Mouse (Mus musculus): Measurements from ENCODE around the gene Ocrl. TPM values are rescaled to one million over a fixed set of nuclear protein-coding genes. Genes with fewer than 3 reads are reported as not detected.

Ocrl gene
- polyA plus RNA-seq, 1 experiment: 4.9 TPM

- Histone ChIP-seq H3ac (ENCODE audit: control insufficient read depth, insufficient read length) (no peak overlapping the region), H3K79me2 (ENCODE audit: control insufficient read depth, insufficient read depth) (no peaks in the 10 kb centered on the region), H3K4me3 (no peak overlapping the region), H3K27me3 (ENCODE audit: control insufficient read depth, insufficient read depth, insufficient read length) (no peaks in the 10 kb centered on the region), H3K4me2 (ENCODE audit: low read depth) (no peak overlapping the region), H3K36me3 (ENCODE audit: control insufficient read depth, insufficient read depth) (no peaks in the 10 kb centered on the region)
- TF ChIP-seq SRF (IDR thresholded peaks at IDR 0.05; ENCODE audit: control insufficient read depth, insufficient read length, low read depth): no peak
Measured at GRCm38 (mm10) chrX:47916831-47917230, 4.6 kb downstream of the Ocrl start.

GRCm38 (mm10) chrX:47920541-47920940 is 8.4 kb downstream of the Ocrl start:
- no peaks in the 10 kb centered on the region for H3K27me3 ChIP-seq (ENCODE audit: control insufficient read depth, insufficient read depth, insufficient read length)
- TF ChIP-seq MYOD1 (IDR thresholded peaks at IDR 0.05; ENCODE audit: control insufficient read depth in 1 of 3, insufficient read length in 2 of 3, low read depth in 2 of 3) (no peak), SRF (IDR thresholded peaks at IDR 0.05; ENCODE audit: control insufficient read depth, insufficient read length, low read depth) (no peak), CEBPB (IDR thresholded peaks at IDR 0.05; ENCODE audit: insufficient read depth, poor library complexity, severe bottlenecking) (no peak), TCF12 (IDR thresholded peaks at IDR 0.05; ENCODE audit: insufficient read depth, poor library complexity, severe bottlenecking) (no peak), MAX (IDR thresholded peaks at IDR 0.05; ENCODE audit: low read depth) (no peak)

DNA sequence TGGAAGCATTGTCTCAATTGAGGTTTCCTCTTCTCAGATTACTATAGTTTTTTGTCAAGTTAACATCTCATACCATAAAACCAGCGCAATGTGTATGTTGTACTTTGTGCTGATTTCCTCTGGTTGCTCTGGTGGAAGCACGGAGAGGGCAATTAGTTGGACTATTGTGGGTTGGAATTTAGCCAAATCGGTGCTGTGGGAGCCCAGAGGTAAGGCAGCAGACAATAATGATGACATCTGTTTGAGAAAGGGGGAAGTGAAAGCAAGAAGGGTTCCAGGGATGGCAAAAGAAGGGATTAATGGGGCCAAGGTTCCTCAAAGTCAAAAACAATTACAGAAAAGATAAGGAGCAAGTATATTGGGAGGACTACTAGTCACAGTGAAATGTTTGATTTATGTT is 15.8 kb downstream of the Ocrl start:
- Histone ChIP-seq H3K27me3 (ENCODE audit: control insufficient read depth, insufficient read depth, insufficient read length) (no peaks in the 10 kb centered on the region), H3ac (ENCODE audit: control insufficient read depth, insufficient read length) (no peak overlapping the region), H3K4me3 (no peak overlapping the region), H3K79me2 (ENCODE audit: control insufficient read depth, insufficient read depth) (no peaks in the 10 kb centered on the region), H3K36me3 (ENCODE audit: control insufficient read depth, insufficient read depth) (peaks cover 3% of the 10 kb centered on the region), H3K4me2 (ENCODE audit: low read depth) (no peak overlapping the region)
- TF ChIP-seq USF1 (IDR thresholded peaks at IDR 0.05; ENCODE audit: low read depth) (no peak), TCF3 (IDR thresholded peaks at IDR 0.05; ENCODE audit: insufficient read length, low read depth) (no peak)

More at GRCm38 (mm10) chrX:47920541-47920940, 8.4 kb downstream of the Ocrl start:
- Histone ChIP-seq H3K79me2 (ENCODE audit: control insufficient read depth, insufficient read depth) (no peaks in the 10 kb centered on the region), H3ac (ENCODE audit: control insufficient read depth, insufficient read length) (no peak overlapping the region), H3K4me2 (ENCODE audit: low read depth) (no peak overlapping the region), H3K36me3 (ENCODE audit: control insufficient read depth, insufficient read depth) (no peaks in the 10 kb centered on the region), H3K4me3 (no peak overlapping the region)

- no peaks in the 10 kb centered on the region for H3K79me2 ChIP-seq (ENCODE audit: control insufficient read depth, insufficient read depth)
- H3K4me3 ChIP-seq: no peak overlapping the region
- no peak overlapping the region for H3K4me2 ChIP-seq (ENCODE audit: low read depth)
- H3K36me3 ChIP-seq (ENCODE audit: control insufficient read depth, insufficient read depth): peaks cover 3% of the 10 kb centered on the region
- TF ChIP-seq TCF12 (IDR thresholded peaks at IDR 0.05; ENCODE audit: insufficient read depth, poor library complexity, severe bottlenecking) (no peak), E2F4 (IDR thresholded peaks at IDR 0.05; ENCODE audit: insufficient read depth) (no peak), MAX (IDR thresholded peaks at IDR 0.05; ENCODE audit: low read depth) (no peak), MYOG (IDR thresholded peaks at IDR 0.05; ENCODE audit: control insufficient read depth in 1 of 3, insufficient read depth in 1 of 3, insufficient read length in 2 of 3, low read depth in 2 of 3) (no peak), SRF (IDR thresholded peaks at IDR 0.05; ENCODE audit: control insufficient read depth, insufficient read length, low read depth) (no peak), POLR2AphosphoS2 (IDR thresholded peaks at IDR 0.05; ENCODE audit: insufficient read length, low read depth) (no peak), CEBPB (IDR thresholded peaks at IDR 0.05; ENCODE audit: insufficient read depth, poor library complexity, severe bottlenecking) (no peak), TCF3 (IDR thresholded peaks at IDR 0.05; ENCODE audit: insufficient read length, low read depth) (no peak), MYOD1 (IDR thresholded peaks at IDR 0.05; ENCODE audit: control insufficient read depth in 1 of 3, insufficient read length in 2 of 3, low read depth in 2 of 3) (no peak)
- H3K27me3 ChIP-seq (ENCODE audit: control insufficient read depth, insufficient read depth, insufficient read length): no peaks in the 10 kb centered on the region
- H3ac ChIP-seq (ENCODE audit: control insufficient read depth, insufficient read length): no peak overlapping the region
Measured at GRCm38 (mm10) chrX:47930449-47930848, 18.3 kb downstream of the Ocrl start.

- peaks cover 3% of the 10 kb centered on the region for H3K36me3 ChIP-seq (ENCODE audit: control insufficient read depth, insufficient read depth)
- H3K4me2 ChIP-seq (ENCODE audit: low read depth): no peak overlapping the region
- TF ChIP-seq E2F4 (IDR thresholded peaks at IDR 0.05; ENCODE audit: insufficient read depth) (no peak), SRF (IDR thresholded peaks at IDR 0.05; ENCODE audit: control insufficient read depth, insufficient read length, low read depth) (no peak), MAX (IDR thresholded peaks at IDR 0.05; ENCODE audit: low read depth) (no peak), MYOG (IDR thresholded peaks at IDR 0.05; ENCODE audit: control insufficient read depth in 1 of 3, insufficient read depth in 1 of 3, insufficient read length in 2 of 3, low read depth in 2 of 3) (no peak), CEBPB (IDR thresholded peaks at IDR 0.05; ENCODE audit: insufficient read depth, poor library complexity, severe bottlenecking) (no peak), POLR2A (IDR thresholded peaks at IDR 0.05; ENCODE audit: insufficient read length, low read depth) (no peak), REST (IDR thresholded peaks at IDR 0.05; ENCODE audit: insufficient read depth, insufficient read length) (no peak), POLR2AphosphoS2 (IDR thresholded peaks at IDR 0.05; ENCODE audit: insufficient read length, low read depth) (no peak), TCF3 (IDR thresholded peaks at IDR 0.05; ENCODE audit: insufficient read length, low read depth) (no peak), MYOD1 (IDR thresholded peaks at IDR 0.05; ENCODE audit: control insufficient read depth in 1 of 3, insufficient read length in 2 of 3, low read depth in 2 of 3) (no peak), TCF12 (IDR thresholded peaks at IDR 0.05; ENCODE audit: insufficient read depth, poor library complexity, severe bottlenecking) (no peak), USF1 (IDR thresholded peaks at IDR 0.05; ENCODE audit: low read depth) (no peak)
- H3K27me3 ChIP-seq (ENCODE audit: control insufficient read depth, insufficient read depth, insufficient read length): no peaks in the 10 kb centered on the region
- no peak overlapping the region for H3K4me3 ChIP-seq
- H3ac ChIP-seq (ENCODE audit: control insufficient read depth, insufficient read length): no peak overlapping the region
- H3K79me2 ChIP-seq (ENCODE audit: control insufficient read depth, insufficient read depth): no peaks in the 10 kb centered on the region
Measured at GRCm38 (mm10) chrX:47934352-47934751, 22.2 kb downstream of the Ocrl start.

DNA sequence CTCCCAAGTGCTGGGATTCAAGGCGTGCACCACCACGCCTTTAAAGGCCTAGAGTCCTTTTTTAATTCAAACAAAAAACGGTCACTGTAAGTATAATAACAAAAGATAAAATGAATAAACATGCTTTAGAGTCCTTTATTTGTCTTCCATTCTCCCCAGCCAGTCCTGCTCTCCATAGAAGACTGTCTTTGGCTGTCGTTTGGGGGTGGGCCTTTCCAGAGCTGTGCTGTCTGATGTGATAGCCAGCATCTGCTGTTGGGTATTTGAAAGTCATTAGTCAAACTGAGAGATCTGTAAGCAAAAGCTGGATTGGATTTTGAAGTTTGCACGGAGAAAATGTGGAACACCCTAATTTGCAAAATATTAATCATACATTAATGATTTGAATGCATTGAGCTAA is 24.7 kb downstream of the Ocrl start:
- no peaks in the 10 kb centered on the region for H3K79me2 ChIP-seq (ENCODE audit: control insufficient read depth, insufficient read depth)
- peaks cover under 1% of the 10 kb centered on the region for H3K36me3 ChIP-seq (ENCODE audit: control insufficient read depth, insufficient read depth)
- no peak for TF ChIP-seq CEBPB (IDR thresholded peaks at IDR 0.05; ENCODE audit: insufficient read depth, poor library complexity, severe bottlenecking)
- TF ChIP-seq POLR2A (IDR thresholded peaks at IDR 0.05; ENCODE audit: insufficient read length, low read depth): no peak
- no peak for TF ChIP-seq MYOD1 (IDR thresholded peaks at IDR 0.05; ENCODE audit: control insufficient read depth in 1 of 3, insufficient read length in 2 of 3, low read depth in 2 of 3)
- no peak for TF ChIP-seq POLR2AphosphoS2 (IDR thresholded peaks at IDR 0.05; ENCODE audit: insufficient read length, low read depth)
- TF ChIP-seq TCF12 (IDR thresholded peaks at IDR 0.05; ENCODE audit: insufficient read depth, poor library complexity, severe bottlenecking): no peak
- no peak for TF ChIP-seq MAX (IDR thresholded peaks at IDR 0.05; ENCODE audit: low read depth)
- TF ChIP-seq REST (IDR thresholded peaks at IDR 0.05; ENCODE audit: insufficient read depth, insufficient read length): no peak
- no peak for TF ChIP-seq USF1 (IDR thresholded peaks at IDR 0.05; ENCODE audit: low read depth)
- no peak for TF ChIP-seq SRF (IDR thresholded peaks at IDR 0.05; ENCODE audit: control insufficient read depth, insufficient read length, low read depth)
- no peak for TF ChIP-seq TCF3 (IDR thresholded peaks at IDR 0.05; ENCODE audit: insufficient read length, low read depth)
- TF ChIP-seq E2F4 (IDR thresholded peaks at IDR 0.05; ENCODE audit: insufficient read depth): no peak
- TF ChIP-seq MYOG (IDR thresholded peaks at IDR 0.05; ENCODE audit: control insufficient read depth in 1 of 3, insufficient read depth in 1 of 3, insufficient read length in 2 of 3, low read depth in 2 of 3): no peak
- no peak overlapping the region for H3K4me3 ChIP-seq
- no peak overlapping the region for H3K4me2 ChIP-seq (ENCODE audit: low read depth)
- no peaks in the 10 kb centered on the region for H3K27me3 ChIP-seq (ENCODE audit: control insufficient read depth, insufficient read depth, insufficient read length)
- no peak overlapping the region for H3ac ChIP-seq (ENCODE audit: control insufficient read depth, insufficient read length)
